Mouse (Mus musculus): ENCODE results near the gene Kat6b. TPM values are rescaled to one million over a fixed set of nuclear protein-coding genes. Genes with fewer than 3 reads are reported as not detected.
"Not testable (repeated sequence)": the region's sequence is repeated elsewhere in the genome, so short reads cannot be mapped to it uniquely, and the experiment has no call there.

Gene Kat6b
- polyA plus RNA-seq, 1 experiment from 2014 or later, result 12.7 TPM

DNA sequence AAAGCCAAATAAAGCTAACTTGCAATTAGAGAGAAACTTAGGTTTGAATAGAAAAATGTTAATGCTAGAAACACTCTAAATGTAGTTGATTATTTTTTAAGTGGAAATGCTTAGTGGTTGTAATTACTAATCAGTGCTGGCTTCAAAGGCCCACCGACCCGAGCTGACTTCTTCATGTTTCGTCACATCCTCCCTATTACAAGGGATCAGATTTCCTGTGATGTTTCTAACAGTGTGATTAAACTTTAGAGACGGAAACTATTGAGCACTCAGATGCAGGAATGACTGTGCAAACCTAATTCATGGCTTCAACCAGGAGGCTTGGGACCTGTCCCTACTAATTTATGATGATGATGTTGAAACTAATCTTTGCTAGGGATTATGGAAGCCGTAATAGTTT is 25.8 kb downstream of the Kat6b start:
- DNase-seq (ENCODE audit: low spot score) (no peak), ATAC-seq (ENCODE audit: insufficient read depth, low FRiP score, low TSS enrichment) (no peak)
- H3K27ac ChIP-seq (ENCODE audit: low read depth, low read length), result no peak overlapping the region
- no peaks in the 10 kb centered on the region for H3K36me3 ChIP-seq (ENCODE audit: control insufficient read depth, insufficient read depth, low read length)
- no peak overlapping the region for H3K9ac ChIP-seq (ENCODE audit: low read length)
- no peaks in the 10 kb centered on the region for H3K27me3 ChIP-seq (ENCODE audit: control insufficient read depth, insufficient read depth, low read length)
- no peak overlapping the region for H3K4me3 ChIP-seq (ENCODE audit: low read depth, low read length)
- H3K4me1 ChIP-seq (ENCODE audit: control insufficient read depth, insufficient read depth, low read length), result no peaks in the 10 kb centered on the region
- WGBS, result 85% methylated on average over 5 of the region's 5 CpGs
- no peak overlapping the region for H3K4me2 ChIP-seq (ENCODE audit: low read depth)
- H3K9me3 ChIP-seq (ENCODE audit: control insufficient read depth, low read length), result no peaks in the 10 kb centered on the region

- Histone ChIP-seq H3K36me3 (ENCODE audit: control insufficient read depth, insufficient read depth, low read length) (no peaks in the 10 kb centered on the region), H3K27me3 (ENCODE audit: control insufficient read depth, insufficient read depth, low read length) (no peaks in the 10 kb centered on the region), H3K9ac (ENCODE audit: low read length) (no peak overlapping the region), H3K4me1 (ENCODE audit: control insufficient read depth, insufficient read depth, low read length) (no peaks in the 10 kb centered on the region), H3K4me3 (ENCODE audit: low read depth, low read length) (no peak overlapping the region), H3K9me3 (ENCODE audit: control insufficient read depth, low read length) (no peaks in the 10 kb centered on the region), H3K4me2 (ENCODE audit: low read depth) (no peak overlapping the region), H3K27ac (ENCODE audit: low read depth, low read length) (no peak overlapping the region)
- DNase-seq (ENCODE audit: low spot score) (no peak), ATAC-seq (ENCODE audit: insufficient read depth, low FRiP score, low TSS enrichment) (no peak)
- 86% methylated on average over 3 of the region's 3 CpGs for WGBS
Observed at GRCm38 (mm10) chr14:21509111-21509905, 28.1 kb downstream of the Kat6b start.

DNA sequence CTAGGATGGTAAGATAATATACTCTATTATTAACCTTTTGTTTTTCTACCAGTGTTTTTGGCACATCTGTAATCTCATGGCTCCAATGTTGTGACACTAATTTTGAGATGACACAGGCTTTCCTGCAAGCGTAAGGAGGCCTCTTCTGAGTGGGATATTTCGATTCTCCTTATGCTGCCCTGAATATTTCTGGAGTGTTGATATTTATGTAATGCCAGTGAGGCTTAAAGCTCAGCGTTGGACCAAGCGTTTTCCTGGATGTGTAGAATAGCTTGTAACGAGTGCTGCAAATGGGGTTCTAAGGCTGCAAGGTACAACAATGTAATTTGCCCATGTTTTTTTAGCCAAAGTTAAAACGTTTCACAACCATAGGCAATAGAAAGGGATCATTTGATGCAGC is 30.2 kb downstream of the Kat6b start:
- DNase-seq (ENCODE audit: low spot score) (no peak), ATAC-seq (ENCODE audit: insufficient read depth, low FRiP score, low TSS enrichment) (no peak)
- no peaks in the 10 kb centered on the region for H3K4me1 ChIP-seq (ENCODE audit: control insufficient read depth, insufficient read depth, low read length)
- 93% methylated on average over 6 of the region's 6 CpGs for WGBS
- no peak overlapping the region for H3K4me3 ChIP-seq (ENCODE audit: low read depth, low read length)
- no peak overlapping the region for H3K27ac ChIP-seq (ENCODE audit: low read depth, low read length)
- H3K36me3 ChIP-seq (ENCODE audit: control insufficient read depth, insufficient read depth, low read length), result no peaks in the 10 kb centered on the region; the same call in 1 of the 2 replicates
- H3K9me3 ChIP-seq (ENCODE audit: control insufficient read depth, low read length), result no peaks in the 10 kb centered on the region
- H3K9ac ChIP-seq (ENCODE audit: low read length), result no peak overlapping the region
- no peak overlapping the region for H3K4me2 ChIP-seq (ENCODE audit: low read depth)
- no peaks in the 10 kb centered on the region for H3K27me3 ChIP-seq (ENCODE audit: control insufficient read depth, insufficient read depth, low read length)

DNA sequence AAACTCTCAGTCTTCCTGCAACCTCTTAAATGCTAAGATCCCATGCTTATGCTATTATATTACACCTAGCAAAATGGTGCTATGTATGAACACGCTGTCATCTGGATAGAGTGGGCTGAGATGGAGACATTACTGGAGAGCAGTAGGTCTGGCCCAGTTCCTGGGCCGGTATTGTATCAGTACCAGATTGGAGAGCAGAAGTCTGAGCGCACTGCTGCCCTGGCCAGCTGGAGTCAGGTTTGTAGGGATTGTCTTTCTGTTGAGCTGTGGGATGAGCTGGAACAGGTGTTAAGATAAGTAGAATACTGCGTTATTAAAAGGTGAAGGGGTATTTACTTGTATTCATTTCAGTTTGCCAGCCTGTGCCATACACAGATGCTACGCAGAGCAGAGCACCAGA is 34.3 kb downstream of the Kat6b start:
- Histone ChIP-seq H3K4me1 (ENCODE audit: control insufficient read depth, insufficient read depth, low read length) (no peaks in the 10 kb centered on the region), H3K9me3 (ENCODE audit: control insufficient read depth, low read length) (no peaks in the 10 kb centered on the region), H3K4me3 (ENCODE audit: low read depth, low read length) (no peak overlapping the region), H3K4me2 (ENCODE audit: low read depth) (no peak overlapping the region), H3K9ac (ENCODE audit: low read length) (no peak overlapping the region), H3K27me3 (ENCODE audit: control insufficient read depth, insufficient read depth, low read length) (no peaks in the 10 kb centered on the region), H3K27ac (ENCODE audit: low read depth, low read length) (no peak overlapping the region), H3K36me3 (ENCODE audit: control insufficient read depth, insufficient read depth, low read length) (peaks cover 7% of the 10 kb centered on the region)
- ATAC-seq (ENCODE audit: insufficient read depth, low FRiP score, low TSS enrichment), result no peak
- no peak for DNase-seq (ENCODE audit: low spot score)
- WGBS, result 97% methylated on average over 5 of the region's 5 CpGs

GRCm38 (mm10) chr14:21519307-21519706 is 38.1 kb downstream of the Kat6b start:
- Histone ChIP-seq H3K27me3 (ENCODE audit: control insufficient read depth, insufficient read depth, low read length) (no peaks in the 10 kb centered on the region), H3K36me3 (ENCODE audit: control insufficient read depth, insufficient read depth, low read length) (peaks cover 7% of the 10 kb centered on the region), H3K4me2 (ENCODE audit: low read depth) (no peak overlapping the region), H3K4me3 (ENCODE audit: low read depth, low read length) (no peak overlapping the region), H3K4me1 (ENCODE audit: control insufficient read depth, insufficient read depth, low read length) (peaks cover 5% of the 10 kb centered on the region; the same call in 1 of the 2 replicates), H3K9me3 (ENCODE audit: control insufficient read depth, low read length) (no peaks in the 10 kb centered on the region), H3K9ac (ENCODE audit: low read length) (no peak overlapping the region), H3K27ac (ENCODE audit: low read depth, low read length) (no peak overlapping the region)
- DNase-seq (ENCODE audit: low spot score) (no peak), ATAC-seq (ENCODE audit: insufficient read depth, low FRiP score, low TSS enrichment) (no peak)
- WGBS, result 95% methylated on average over 3 of the region's 3 CpGs

- no peak overlapping the region for H3K9ac ChIP-seq (ENCODE audit: low read length)
- peaks cover 7% of the 10 kb centered on the region for H3K36me3 ChIP-seq (ENCODE audit: control insufficient read depth, insufficient read depth, low read length)
- H3K4me3 ChIP-seq (ENCODE audit: low read depth, low read length), result no peak overlapping the region
- no peak overlapping the region for H3K4me2 ChIP-seq (ENCODE audit: low read depth)
- no peaks in the 10 kb centered on the region for H3K27me3 ChIP-seq (ENCODE audit: control insufficient read depth, insufficient read depth, low read length)
- H3K9me3 ChIP-seq (ENCODE audit: control insufficient read depth, low read length), result no peaks in the 10 kb centered on the region
- no peak for DNase-seq (ENCODE audit: low spot score)
- ATAC-seq (ENCODE audit: insufficient read depth, low FRiP score, low TSS enrichment), result no peak
- WGBS, result 93% methylated on average over 7 of the region's 7 CpGs
- no peak overlapping the region for H3K27ac ChIP-seq (ENCODE audit: low read depth, low read length)
- H3K4me1 ChIP-seq (ENCODE audit: control insufficient read depth, insufficient read depth, low read length), result peaks cover 5% of the 10 kb centered on the region; the same call in 1 of the 2 replicates
Observed at GRCm38 (mm10) chr14:21520496-21520895, 39.3 kb downstream of the Kat6b start.

- not testable (repeated sequence) for H3K36me3 ChIP-seq (ENCODE audit: control insufficient read depth, insufficient read depth, low read length); ATAC-seq (ENCODE audit: insufficient read depth, low FRiP score, low TSS enrichment); H3K4me2 ChIP-seq (ENCODE audit: low read depth); H3K4me3 ChIP-seq (ENCODE audit: low read depth, low read length); H3K27ac ChIP-seq (ENCODE audit: low read depth, low read length); H3K9me3 ChIP-seq (ENCODE audit: control insufficient read depth, low read length); H3K4me1 ChIP-seq (ENCODE audit: control insufficient read depth, insufficient read depth, low read length); H3K27me3 ChIP-seq (ENCODE audit: control insufficient read depth, insufficient read depth, low read length); H3K9ac ChIP-seq (ENCODE audit: low read length); DNase-seq (ENCODE audit: low spot score)
- WGBS, result 96% methylated on average over 3 of the region's 4 CpGs
Observed at GRCm38 (mm10) chr14:21521496-21521895, 40.3 kb downstream of the Kat6b start.

GRCm38 (mm10) chr14:21522312-21522978 is 41.2 kb downstream of the Kat6b start:
- H3K4me1 ChIP-seq (ENCODE audit: control insufficient read depth, insufficient read depth, low read length), result peaks cover 5% of the 10 kb centered on the region; the same call in 1 of the 2 replicates
- H3K36me3 ChIP-seq (ENCODE audit: control insufficient read depth, insufficient read depth, low read length), result no peaks in the 10 kb centered on the region
- no peak overlapping the region for H3K4me3 ChIP-seq (ENCODE audit: low read depth, low read length)
- WGBS, result 94% methylated on average over 16 of the region's 16 CpGs
- H3K9me3 ChIP-seq (ENCODE audit: control insufficient read depth, low read length), result no peaks in the 10 kb centered on the region
- H3K27ac ChIP-seq (ENCODE audit: low read depth, low read length), result no peak overlapping the region
- DNase-seq (ENCODE audit: low spot score), result no peak
- ATAC-seq (ENCODE audit: insufficient read depth, low FRiP score, low TSS enrichment), result no peak
- H3K27me3 ChIP-seq (ENCODE audit: control insufficient read depth, insufficient read depth, low read length), result no peaks in the 10 kb centered on the region
- H3K9ac ChIP-seq (ENCODE audit: low read length), result no peak overlapping the region
- H3K4me2 ChIP-seq (ENCODE audit: low read depth), result no peak overlapping the region

DNA sequence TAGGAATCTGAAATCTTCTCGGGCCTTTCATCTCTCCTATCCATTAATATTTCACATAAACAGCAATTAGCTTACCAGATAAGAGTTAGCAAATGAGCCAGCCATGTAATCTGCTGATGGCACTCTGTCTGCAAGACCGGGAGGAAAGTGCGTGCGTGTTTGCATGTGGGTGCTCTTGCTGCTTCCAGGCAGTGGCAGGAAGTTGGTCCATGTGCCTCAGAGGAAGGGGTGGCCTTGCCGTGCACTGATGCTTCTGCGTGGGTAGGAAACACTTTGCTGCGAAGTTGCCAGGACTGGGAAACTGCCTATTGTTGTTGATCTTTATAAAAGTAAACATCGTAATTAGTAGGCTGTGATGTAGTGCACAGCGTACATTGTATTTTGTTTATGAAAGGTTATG is 42.0 kb downstream of the Kat6b start:
- Histone ChIP-seq H3K27ac (ENCODE audit: low read depth, low read length) (no peak overlapping the region), H3K4me1 (ENCODE audit: control insufficient read depth, insufficient read depth, low read length) (peaks cover 5% of the 10 kb centered on the region; the same call in 1 of the 2 replicates), H3K27me3 (ENCODE audit: control insufficient read depth, insufficient read depth, low read length) (no peaks in the 10 kb centered on the region), H3K9ac (ENCODE audit: low read length) (no peak overlapping the region), H3K4me2 (ENCODE audit: low read depth) (no peak overlapping the region), H3K36me3 (ENCODE audit: control insufficient read depth, insufficient read depth, low read length) (no peaks in the 10 kb centered on the region), H3K9me3 (ENCODE audit: control insufficient read depth, low read length) (no peaks in the 10 kb centered on the region), H3K4me3 (ENCODE audit: low read depth, low read length) (no peak overlapping the region)
- ATAC-seq (ENCODE audit: insufficient read depth, low FRiP score, low TSS enrichment), result no peak
- no peak for DNase-seq (ENCODE audit: low spot score)
- WGBS, result 73% methylated on average over 9 of the region's 9 CpGs

Measured in neural tube, embryonic 11.5 days (tissue).